Mouse (Mus musculus) MEL (cell line): Measurements from ENCODE around the gene Tex261. TPM values are rescaled to one million over a fixed set of nuclear protein-coding genes. Genes with fewer than 3 reads are reported as not detected.
A peak's percentile ranks its signal among the peaks of the same experiment; 100 is the strongest.

Experiments
- DNase-seq: peaks from one replicate; pipeline ENCODE4 v3.0.0; 2011; ENCODE audit warnings: low read depth, low spot score
- H3K27ac ChIP-seq: 2 replicates; pipeline ENCODE4 v1.5.1; 2012; ENCODE audit warnings: low read depth, mild to moderate bottlenecking, control low read depth, low read length, moderate library complexity; ENCODE audit not compliant: control insufficient read depth
- H3K27me3 ChIP-seq, 2 experiments: fragments of 150-350 bp in 1 of 2; sonication (generic) in 1 of 2; 2 replicates each; pipeline ENCODE4 v1.6.1; 2012; ENCODE audit warnings: low read length in 2 of 2, mild to moderate bottlenecking in 2 of 2, improper control_type of control experiment in 1 of 2, moderate library complexity in 1 of 2; ENCODE audit not compliant: insufficient read depth in 2 of 2, control insufficient read depth in 1 of 2
- H3K36me3 ChIP-seq, 2 experiments: 2 replicates each; pipeline ENCODE4 v1.6.1; 2012 to 2014; ENCODE audit warnings: low read length in 2 of 2, improper control_type of control experiment in 1 of 2, inconsistent platforms in 1 of 2, mild to moderate bottlenecking in 1 of 2; ENCODE audit not compliant: insufficient read depth in 2 of 2, control insufficient read depth in 1 of 2
- H3K4me1 ChIP-seq, 2 experiments: fragments of 150-350 bp in 1 of 2; sonication (generic) in 1 of 2; 2 replicates each; pipeline ENCODE4 v1.6.1; 2012; ENCODE audit warnings: low read length in 2 of 2, improper control_type of control experiment in 1 of 2, mild to moderate bottlenecking in 1 of 2; ENCODE audit not compliant: insufficient read depth in 2 of 2, control insufficient read depth in 1 of 2
- H3K4me3 ChIP-seq, 2 experiments: fragments of 150-350 bp in 1 of 2; sonication (generic) in 1 of 2; 2 replicates each; pipeline ENCODE4 v1.5.1; 2012; ENCODE audit warnings: low read depth in 2 of 2, low read length in 2 of 2, mild to moderate bottlenecking in 2 of 2, moderate library complexity in 2 of 2, control low read depth in 1 of 2, improper control_type of control experiment in 1 of 2; ENCODE audit not compliant: control insufficient read depth in 1 of 2, insufficient read depth in 1 of 2
- H3K79me2 ChIP-seq: 2 replicates; pipeline ENCODE4 v1.6.1; 2012; ENCODE audit warnings: mild to moderate bottlenecking, low read length, moderate library complexity; ENCODE audit not compliant: control insufficient read depth, poor library complexity, insufficient read depth
- H3K9ac ChIP-seq: 2 replicates; pipeline ENCODE4 v1.6.1; 2012; ENCODE audit warnings: low read depth, mild to moderate bottlenecking, control low read depth, low read length, moderate library complexity; ENCODE audit not compliant: control insufficient read depth, poor library complexity, severe bottlenecking
- H3K9me3 ChIP-seq: fragments of 150-350 bp; sonication (generic); replicated peaks from 2 replicates; pipeline ENCODE4 v1.6.1; 2012; ENCODE audit warnings: mild to moderate bottlenecking, low read length, improper control_type of control experiment, moderate library complexity; ENCODE audit not compliant: insufficient read depth
- CHD1 ChIP-seq: IDR thresholded peaks from 2 replicates; pipeline ENCODE4 v1.6.1; 2012; ENCODE audit warnings: low read depth, mild to moderate bottlenecking, inconsistent platforms, low read length, improper control_type of control experiment
- CHD2 ChIP-seq: IDR thresholded peaks from 2 replicates; pipeline ENCODE4 v1.6.1; 2011; ENCODE audit warnings: low read length, improper control_type of control experiment
- CTCF ChIP-seq, 3 experiments: IDR thresholded peaks in 2 of 3; conservative IDR thresholded peaks in 1 of 3; 2 replicates each; pipeline ENCODE4 v1.5.1; 2011 to 2012; ENCODE audit warnings: low read length in 3 of 3, low read depth in 2 of 3, mild to moderate bottlenecking in 2 of 3, improper control_type of control experiment in 1 of 3, inconsistent platforms in 1 of 3, mixed read lengths in 1 of 3, moderate library complexity in 1 of 3; ENCODE audit not compliant: control insufficient read depth in 1 of 3, insufficient read depth in 1 of 3, poor library complexity in 1 of 3, severe bottlenecking in 1 of 3
- EP300 ChIP-seq, 2 experiments: IDR thresholded peaks; 2 replicates each; pipeline ENCODE4 v1.6.1; 2011; ENCODE audit warnings: improper control_type of control experiment in 2 of 2, low read length in 2 of 2, low read depth in 1 of 2, mild to moderate bottlenecking in 1 of 2
- ETS1 ChIP-seq: IDR thresholded peaks from 2 replicates; pipeline ENCODE4 v1.6.1; 2012; ENCODE audit warnings: low read depth, mild to moderate bottlenecking, inconsistent platforms, low read length, improper control_type of control experiment, moderate library complexity
- GABPA ChIP-seq: IDR thresholded peaks from 2 replicates; pipeline ENCODE4 v1.6.1; 2012; ENCODE audit warnings: low read depth, mild to moderate bottlenecking, inconsistent platforms, low read length, improper control_type of control experiment, moderate library complexity
- KAT2A ChIP-seq: conservative IDR thresholded peaks from 2 replicates; pipeline ENCODE4 v1.6.1; 2012; ENCODE audit warnings: low read depth, low read length, improper control_type of control experiment, inconsistent platforms
- MAZ ChIP-seq: IDR thresholded peaks from 2 replicates; pipeline ENCODE4 v1.6.1; 2012; ENCODE audit warnings: low read depth, mild to moderate bottlenecking, inconsistent platforms, low read length, improper control_type of control experiment
- MEF2A ChIP-seq: IDR thresholded peaks from 2 replicates; pipeline ENCODE4 v1.6.1; 2014; ENCODE audit warnings: low read depth, mild to moderate bottlenecking, inconsistent platforms, low read length, improper control_type of control experiment; ENCODE audit not compliant: poor library complexity, insufficient replicate concordance, severe bottlenecking; ENCODE audit errors: extremely low read depth
- MYC ChIP-seq: IDR thresholded peaks from 2 replicates; pipeline ENCODE4 v1.6.1; 2011; ENCODE audit warnings: low read depth, mild to moderate bottlenecking, low read length, improper control_type of control experiment, moderate library complexity
- NRF1 ChIP-seq: IDR thresholded peaks from 2 replicates; pipeline ENCODE4 v1.6.1; 2014; ENCODE audit warnings: low read depth, mild to moderate bottlenecking, inconsistent platforms, low read length, improper control_type of control experiment, moderate library complexity; ENCODE audit not compliant: poor library complexity, insufficient read depth, severe bottlenecking
- POLR2AphosphoS2 ChIP-seq: IDR thresholded peaks from 2 replicates; pipeline ENCODE4 v1.6.1; 2011; ENCODE audit warnings: low read length, improper control_type of control experiment
- TAL1 ChIP-seq: IDR thresholded peaks from 2 replicates; pipeline ENCODE4 v1.6.1; 2012; ENCODE audit warnings: mild to moderate bottlenecking, inconsistent platforms, low read length, moderate library complexity, mixed read lengths
- TBP ChIP-seq: IDR thresholded peaks from 2 replicates; pipeline ENCODE4 v1.8.0; 2011; ENCODE audit warnings: low read depth, low read length, improper control_type of control experiment
- USF1 ChIP-seq: IDR thresholded peaks from 2 replicates; pipeline ENCODE4 v1.6.1; 2014; ENCODE audit warnings: low read depth, mild to moderate bottlenecking, inconsistent platforms, low read length, improper control_type of control experiment, moderate library complexity
- USF2 ChIP-seq, 2 experiments: IDR thresholded peaks; 2 replicates each; pipeline ENCODE4 v1.6.1; 2011 to 2012; ENCODE audit warnings: improper control_type of control experiment in 2 of 2, low read length in 2 of 2, borderline replicate concordance in 1 of 2, inconsistent platforms in 1 of 2, low read depth in 1 of 2, mild to moderate bottlenecking in 1 of 2; ENCODE audit not compliant: insufficient read depth in 1 of 2
- ZC3H11A ChIP-seq: IDR thresholded peaks from 2 replicates; pipeline ENCODE4 v1.6.1; 2012; ENCODE audit warnings: low read depth, mild to moderate bottlenecking, inconsistent platforms, low read length, improper control_type of control experiment
- ZKSCAN1 ChIP-seq: IDR thresholded peaks from 2 replicates; pipeline ENCODE4 v1.6.1; 2012; ENCODE audit warnings: low read depth, mild to moderate bottlenecking, inconsistent platforms, low read length, improper control_type of control experiment, moderate library complexity
- ZNF384 ChIP-seq: IDR thresholded peaks from 2 replicates; pipeline ENCODE4 v1.6.1; 2012; ENCODE audit warnings: low read depth, mild to moderate bottlenecking, inconsistent platforms, low read length, improper control_type of control experiment
- polyA plus RNA-seq, 2 experiments: library from polyadenylated mRNA; stranded (reverse) in 1 of 2; unstranded in 1 of 2; fragments of >175 nt in 1 of 2; fragments of >200 nt in 1 of 2; gene quantifications; 2 replicates each; pipeline versions ENCODE4 v1.2.1 to v1.2.4; 2012; ENCODE audit warnings: low replicate concordance in 2 of 2, low read depth in 1 of 2; ENCODE audit not compliant: insufficient read length in 2 of 2, insufficient read depth in 1 of 2, missing spikeins in 1 of 2
- total RNA-seq: library from RNA; depleted of rRNA; stranded (reverse); fragments of 300-350 nt; gene quantifications from 2 replicates; pipeline ENCODE4 v1.2.3, GENCODE M21; 2012

Tex261 gene
- total and polyA plus RNA-seq, 3 experiments = 56.2 to 104 TPM; not detected in 1

DNA sequence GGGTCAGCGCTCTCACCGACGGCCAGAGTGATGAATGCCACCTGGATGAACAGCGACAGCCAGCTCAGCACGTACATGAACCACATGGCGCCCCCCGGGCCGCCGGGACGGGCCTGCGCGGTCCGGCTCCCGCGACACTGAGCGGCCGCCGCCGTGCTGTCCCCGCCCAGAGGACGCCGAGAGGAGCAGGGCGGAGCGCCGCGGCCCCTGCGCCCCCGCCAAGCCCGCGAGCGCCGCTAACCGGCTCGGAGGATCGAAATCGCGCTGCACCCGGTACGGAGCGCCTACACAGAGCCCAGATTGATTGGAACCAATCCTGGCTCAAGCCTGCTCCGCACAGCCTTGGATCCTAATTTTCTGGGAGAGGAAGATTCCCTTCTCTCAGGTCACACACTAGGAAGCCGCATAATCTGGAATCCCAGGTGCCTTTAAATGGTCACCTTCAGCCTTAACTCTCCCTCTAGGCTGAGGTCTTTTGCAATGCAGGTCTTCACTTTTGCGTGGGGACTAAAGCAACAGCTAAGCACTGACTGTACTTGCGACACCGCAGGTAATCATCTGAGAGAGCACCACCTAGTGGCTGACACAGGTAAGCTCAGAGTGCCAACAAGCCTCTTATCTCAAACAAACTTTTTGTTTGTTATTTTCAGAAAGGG is at the start of gene Tex261 (continued):
- no peak for TF ChIP-seq USF2 (IDR thresholded peaks at IDR 0.05; ENCODE audit: borderline replicate concordance in 1 of 2, insufficient read depth in 1 of 2, low read depth in 1 of 2, low read length in 2 of 2)
- TF ChIP-seq GABPA = peak; percentile 60; the same call in 1 of the 2 replicates
- no peak for TF ChIP-seq ZKSCAN1
- no peak for TF ChIP-seq TAL1

DNA sequence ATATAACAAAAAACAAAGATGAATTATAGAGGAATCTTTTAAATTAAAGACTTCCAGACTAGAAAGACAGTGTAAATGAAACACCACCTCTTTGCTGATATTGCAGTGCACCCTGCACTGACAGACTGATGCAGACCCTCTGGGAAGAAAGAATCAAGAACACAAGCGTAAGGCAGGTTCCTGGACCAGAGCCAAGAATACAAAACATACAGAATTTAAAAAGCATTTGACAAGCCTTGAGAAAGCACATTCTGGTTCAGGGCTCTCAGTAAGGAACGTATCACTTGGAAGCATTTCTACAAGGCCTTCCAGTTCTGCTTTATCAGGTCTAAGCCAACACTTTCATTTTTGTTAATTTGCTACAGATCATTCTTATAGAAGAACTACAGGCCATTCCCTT is 46.2 kb upstream of the Tex261 start:
- Histone ChIP-seq H3K27ac (no peak overlapping the region), H3K36me3 (0 out of 4 replicates have a peak, but pooled peaks cover 0 to 4% of the 10 kb centered on the region in 2 experiments), H3K79me2 (no peaks in the 10 kb centered on the region), H3K27me3 (no peaks in the 10 kb centered on the region), H3K4me1 (no peaks in the 10 kb centered on the region; a peak in 1 of 4 replicates), H3K4me3 (no peak overlapping the region), H3K9me3 (no peaks in the 10 kb centered on the region), H3K9ac (no peak overlapping the region)
- TF ChIP-seq POLR2AphosphoS2 (no peak), GABPA (no peak), ZNF384 (no peak), USF1 (no peak), MEF2A (no peak), ETS1 (no peak)
- no peak for DNase-seq

DNA sequence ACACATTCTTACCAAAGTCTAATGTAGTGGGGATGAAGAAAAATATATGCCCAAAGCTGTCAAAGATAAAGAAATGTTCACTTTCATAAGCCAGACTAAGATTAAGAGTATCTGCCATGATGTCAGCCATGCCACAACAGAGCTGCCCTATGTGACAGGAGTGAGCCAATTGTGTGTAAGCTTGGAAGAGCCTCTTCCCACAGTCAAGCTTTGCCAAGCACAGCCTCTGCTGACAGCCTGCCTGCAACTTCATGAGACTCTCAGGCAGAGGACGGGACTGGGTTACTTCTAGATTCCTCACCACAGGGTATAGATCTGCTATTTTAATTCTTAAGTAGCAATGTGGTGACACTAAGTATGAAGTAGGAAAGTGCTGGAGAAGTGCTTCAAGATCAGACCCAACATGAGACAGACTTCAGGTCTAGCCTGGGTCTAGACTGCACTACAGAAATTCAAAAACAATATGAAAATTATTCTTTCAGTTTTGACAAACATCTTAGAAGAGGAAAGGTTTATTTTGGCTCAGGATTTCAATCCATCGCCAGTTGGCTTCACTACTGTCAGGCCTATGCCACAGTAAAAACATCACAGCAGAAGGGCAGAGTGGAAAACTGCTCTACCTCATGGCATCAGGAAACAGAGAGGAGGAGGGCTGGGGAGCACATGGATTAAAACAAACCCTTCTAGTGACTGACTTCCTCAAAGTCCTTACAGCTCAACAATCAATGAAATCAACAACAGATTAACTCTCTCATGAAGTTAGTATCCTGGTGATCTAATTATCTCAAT is 45.3 kb upstream of the Tex261 start:
- TF ChIP-seq TAL1 (no peak), KAT2A (no peak), CHD1 (no peak), MYC (no peak), EP300 (IDR thresholded peaks at IDR 0.05; ENCODE audit: low read depth in 1 of 2, low read length in 2 of 2) (no peak), ZC3H11A (no peak), MAZ (no peak), CHD2 (no peak), TBP (no peak), CTCF (IDR thresholded peaks at IDR 0.05 in 2 of 3, conservative IDR thresholded peaks at IDR 0.05 in 1 of 3; ENCODE audit: control insufficient read depth in 1 of 3, insufficient read depth in 1 of 3, low read depth in 2 of 3, low read length in 3 of 3, poor library complexity in 1 of 3, severe bottlenecking in 1 of 3) (no peak), NRF1 (no peak), POLR2AphosphoS2 (no peak)
- Histone ChIP-seq H3K79me2 (no peaks in the 10 kb centered on the region), H3K36me3 (0 out of 4 replicates have a peak, but pooled peaks cover 0 to 4% of the 10 kb centered on the region in 2 experiments), H3K27me3 (no peaks in the 10 kb centered on the region), H3K9ac (no peak overlapping the region), H3K9me3 (no peaks in the 10 kb centered on the region), H3K4me3 (no peak overlapping the region), H3K4me1 (no peaks in the 10 kb centered on the region; a peak in 1 of 4 replicates), H3K27ac (no peak overlapping the region)
- DNase-seq = no peak
